Mouse (Mus musculus): Measurements from ENCODE around the gene Kcnd3. TPM values are rescaled to one million over a fixed set of nuclear protein-coding genes. Genes with fewer than 3 reads are reported as not detected.

Kcnd3 gene
- polyA plus RNA-seq, 1 experiment: 42.2 TPM

DNA sequence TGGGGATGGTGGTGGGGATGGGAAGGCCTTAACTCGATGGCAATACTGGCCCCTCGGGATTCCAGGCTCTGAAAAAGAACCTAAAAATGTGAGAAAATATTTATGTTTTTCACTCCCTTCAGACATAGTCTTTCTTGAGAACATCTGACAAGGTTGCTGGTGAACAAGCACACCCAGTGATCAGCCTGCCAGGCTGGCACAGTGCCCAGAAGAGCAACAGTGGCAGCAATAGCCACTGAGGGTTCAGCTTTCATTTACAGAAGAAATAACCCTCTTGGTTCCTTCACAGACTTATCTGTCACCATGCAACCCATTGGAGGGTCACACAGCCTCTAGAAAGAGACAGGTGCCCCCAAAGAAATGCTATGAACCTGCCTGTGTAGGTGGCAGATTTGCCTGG, 39.9 kb upstream of the Kcnd3 start:
- H3K4me3 ChIP-seq (ENCODE audit: insufficient read depth, low read depth, low read length): no peak overlapping the region
- 43% methylated on average over 2 of the region's 2 CpGs for WGBS
- no peak overlapping the region for H3K27ac ChIP-seq (ENCODE audit: insufficient read depth, low read depth, low read length)
- TF ChIP-seq POLR2A (IDR thresholded peaks at IDR 0.05; ENCODE audit: insufficient read depth, low read depth, low read length) (no peak), CTCF (IDR thresholded peaks at IDR 0.05; ENCODE audit: insufficient read depth, low read depth, low read length) (no peak)
- peaks cover 13% of the 10 kb centered on the region for H3K4me1 ChIP-seq (ENCODE audit: control insufficient read depth, insufficient read depth, low read length)

DNA sequence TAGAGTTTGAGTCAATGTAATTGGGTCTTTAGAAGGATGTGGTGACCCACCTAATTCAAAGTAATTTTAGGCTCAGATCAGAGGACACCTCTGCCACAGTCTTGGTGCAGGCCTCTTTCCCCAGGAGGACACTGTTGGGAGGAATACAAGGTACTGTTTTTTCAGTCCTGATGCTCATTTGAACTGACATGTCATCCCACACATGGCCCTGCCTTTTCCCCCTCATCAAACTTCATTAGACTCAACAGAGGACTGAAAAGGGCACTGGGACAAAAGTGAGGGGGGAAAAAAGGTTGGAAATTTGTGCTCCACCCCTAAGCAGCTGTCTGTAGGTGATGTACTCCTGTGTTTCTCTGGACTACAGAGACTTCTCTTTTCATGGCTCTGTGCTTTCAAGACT, 39.4 kb upstream of the Kcnd3 start:
- TF ChIP-seq CTCF (IDR thresholded peaks at IDR 0.05; ENCODE audit: insufficient read depth, low read depth, low read length) (no peak), POLR2A (IDR thresholded peaks at IDR 0.05; ENCODE audit: insufficient read depth, low read depth, low read length) (no peak)
- H3K4me3 ChIP-seq (ENCODE audit: insufficient read depth, low read depth, low read length): no peak overlapping the region
- H3K4me1 ChIP-seq (ENCODE audit: control insufficient read depth, insufficient read depth, low read length): peaks cover 9% of the 10 kb centered on the region
- no peak overlapping the region for H3K27ac ChIP-seq (ENCODE audit: insufficient read depth, low read depth, low read length)

DNA sequence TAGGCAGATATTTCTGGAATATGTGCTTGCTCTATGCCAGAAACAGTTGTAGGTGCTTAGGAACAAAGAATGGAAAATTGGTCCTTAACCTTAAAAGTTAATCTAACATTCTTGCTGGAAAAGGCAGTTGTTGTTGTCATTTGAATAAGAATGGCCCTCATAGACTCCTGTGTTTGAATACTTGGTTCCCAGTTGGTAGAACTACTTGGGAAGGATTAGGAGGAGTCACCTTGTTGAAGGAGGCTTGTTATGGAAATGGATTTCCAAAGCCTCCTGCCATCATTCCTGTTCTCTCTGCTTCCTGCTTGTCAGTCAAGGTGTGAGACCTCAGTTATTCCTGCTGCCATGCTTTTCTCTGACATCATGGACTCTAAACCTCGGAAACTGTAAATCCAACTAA, 33.7 kb upstream of the Kcnd3 start:
- 97% methylated on average over 1 of the region's 1 CpGs for WGBS
- H3K27ac ChIP-seq (ENCODE audit: insufficient read depth, low read depth, low read length): no peak overlapping the region
- TF ChIP-seq POLR2A (IDR thresholded peaks at IDR 0.05; ENCODE audit: insufficient read depth, low read depth, low read length) (no peak), CTCF (IDR thresholded peaks at IDR 0.05; ENCODE audit: insufficient read depth, low read depth, low read length) (no peak)

DNA sequence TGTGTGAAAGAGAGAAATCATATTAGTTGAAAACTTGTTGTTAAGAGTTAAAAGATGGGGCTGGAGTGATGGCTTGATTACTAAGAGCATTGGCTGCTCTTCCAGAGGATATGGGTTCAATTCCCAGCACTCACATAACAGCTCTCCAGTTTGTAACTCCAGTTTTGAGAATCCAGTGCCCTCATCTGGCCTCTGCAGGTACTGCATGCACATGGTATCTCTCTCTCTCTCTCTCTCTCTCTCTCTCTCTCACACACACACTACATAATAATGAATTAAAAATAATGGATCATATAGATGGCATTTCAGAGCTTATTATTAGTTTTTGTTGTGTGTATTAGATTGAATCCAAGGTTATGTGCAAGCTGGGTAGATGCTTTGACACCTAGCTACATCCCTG, 29.7 kb upstream of the Kcnd3 start:
- H3K27ac ChIP-seq (ENCODE audit: insufficient read depth, low read depth, low read length): no peak overlapping the region
- TF ChIP-seq CTCF (IDR thresholded peaks at IDR 0.05; ENCODE audit: insufficient read depth, low read depth, low read length): no peak
- no peak for TF ChIP-seq POLR2A (IDR thresholded peaks at IDR 0.05; ENCODE audit: insufficient read depth, low read depth, low read length)

More for the DNA sequence above, 33.7 kb upstream of the Kcnd3 start:
- no peak overlapping the region for H3K4me3 ChIP-seq (ENCODE audit: insufficient read depth, low read depth, low read length)
- H3K4me1 ChIP-seq (ENCODE audit: control insufficient read depth, insufficient read depth, low read length): 0 out of 2 replicates have a peak, but pooled peaks cover 2% of the 10 kb centered on the region

DNA sequence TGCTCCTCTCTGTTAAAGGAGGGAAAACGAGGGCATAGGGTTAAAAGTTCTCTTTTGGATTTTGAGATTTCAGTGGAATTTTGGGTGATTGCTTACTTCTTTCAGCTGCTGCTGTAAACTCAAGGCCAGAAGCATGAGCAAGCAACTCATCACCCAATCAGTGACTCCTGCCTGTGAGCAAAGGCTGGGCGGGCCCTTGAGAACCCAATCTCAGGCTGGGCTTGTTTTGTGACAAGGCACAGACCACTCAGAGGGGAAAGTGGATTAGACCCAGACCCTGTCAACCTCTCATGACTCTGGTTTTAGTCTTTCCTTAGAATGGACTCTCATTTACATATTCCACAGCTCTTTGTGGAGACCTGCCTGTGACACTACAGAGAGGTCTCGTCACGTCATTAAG, 28.7 kb upstream of the Kcnd3 start:
- Histone ChIP-seq H3K27ac (ENCODE audit: insufficient read depth, low read depth, low read length) (no peak overlapping the region), H3K4me3 (ENCODE audit: insufficient read depth, low read depth, low read length) (no peak overlapping the region), H3K4me1 (ENCODE audit: control insufficient read depth, insufficient read depth, low read length) (0 out of 2 replicates have a peak, but pooled peaks cover 2% of the 10 kb centered on the region)
- WGBS: 91% methylated on average over 4 of the region's 4 CpGs
- no peak for TF ChIP-seq CTCF (IDR thresholded peaks at IDR 0.05; ENCODE audit: insufficient read depth, low read depth, low read length)
- TF ChIP-seq POLR2A (IDR thresholded peaks at IDR 0.05; ENCODE audit: insufficient read depth, low read depth, low read length): no peak

More for the DNA sequence above, 29.7 kb upstream of the Kcnd3 start:
- H3K4me1 ChIP-seq (ENCODE audit: control insufficient read depth, insufficient read depth, low read length): 0 out of 2 replicates have a peak, but pooled peaks cover 2% of the 10 kb centered on the region
- H3K4me3 ChIP-seq (ENCODE audit: insufficient read depth, low read depth, low read length): no peak overlapping the region

DNA sequence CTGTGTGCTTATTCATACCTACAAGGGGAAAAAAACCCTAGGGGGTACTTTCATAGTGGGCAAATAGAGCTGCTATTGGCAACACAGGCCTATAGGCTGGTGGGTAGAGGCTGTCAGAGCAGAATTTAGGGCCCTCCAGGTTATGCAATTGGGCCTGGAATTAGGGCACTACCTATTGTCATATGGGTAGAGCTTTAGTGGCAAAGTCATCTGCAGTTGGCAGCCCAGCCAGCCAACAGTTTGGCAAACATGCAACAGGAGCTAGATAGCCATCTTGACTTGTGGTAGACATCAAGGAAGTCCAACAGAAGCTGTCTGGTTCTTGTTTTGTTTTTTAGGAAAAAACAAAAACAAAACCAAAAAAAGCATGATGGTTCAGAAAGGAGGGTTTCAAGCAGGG, 23.5 kb upstream of the Kcnd3 start:
- Histone ChIP-seq H3K4me1 (ENCODE audit: control insufficient read depth, insufficient read depth, low read length) (no peaks in the 10 kb centered on the region), H3K4me3 (ENCODE audit: insufficient read depth, low read depth, low read length) (no peak overlapping the region), H3K27ac (ENCODE audit: insufficient read depth, low read depth, low read length) (no peak overlapping the region)
- TF ChIP-seq POLR2A (IDR thresholded peaks at IDR 0.05; ENCODE audit: insufficient read depth, low read depth, low read length) (no peak), CTCF (IDR thresholded peaks at IDR 0.05; ENCODE audit: insufficient read depth, low read depth, low read length) (no peak)

DNA sequence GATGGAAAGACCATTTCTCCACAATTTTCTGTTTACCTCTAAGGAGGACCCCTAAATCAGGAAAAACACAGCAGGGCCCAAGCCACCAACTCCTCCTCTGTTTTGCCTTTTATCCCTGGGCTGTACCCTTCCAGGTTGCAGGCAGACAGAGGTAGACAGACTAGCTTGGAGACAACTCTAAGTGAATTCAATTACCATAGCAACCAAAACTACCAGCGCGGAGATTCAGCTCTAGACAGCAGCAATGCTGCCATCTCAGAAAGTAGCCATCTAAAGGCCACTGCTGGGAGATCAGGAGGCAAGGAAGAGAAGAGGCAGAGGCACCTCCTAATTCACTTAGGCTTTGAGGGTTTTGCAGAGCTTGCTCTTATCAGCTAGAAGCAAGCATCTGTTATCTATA, 15.7 kb upstream of the Kcnd3 start:
- Histone ChIP-seq H3K4me3 (ENCODE audit: insufficient read depth, low read depth, low read length) (no peak overlapping the region), H3K27ac (ENCODE audit: insufficient read depth, low read depth, low read length) (no peak overlapping the region), H3K4me1 (ENCODE audit: control insufficient read depth, insufficient read depth, low read length) (peaks cover 4% of the 10 kb centered on the region; the same call in 1 of the 2 replicates)
- 18% methylated on average over 2 of the region's 2 CpGs for WGBS
- TF ChIP-seq POLR2A (IDR thresholded peaks at IDR 0.05; ENCODE audit: insufficient read depth, low read depth, low read length) (no peak), CTCF (IDR thresholded peaks at IDR 0.05; ENCODE audit: insufficient read depth, low read depth, low read length) (no peak)

DNA sequence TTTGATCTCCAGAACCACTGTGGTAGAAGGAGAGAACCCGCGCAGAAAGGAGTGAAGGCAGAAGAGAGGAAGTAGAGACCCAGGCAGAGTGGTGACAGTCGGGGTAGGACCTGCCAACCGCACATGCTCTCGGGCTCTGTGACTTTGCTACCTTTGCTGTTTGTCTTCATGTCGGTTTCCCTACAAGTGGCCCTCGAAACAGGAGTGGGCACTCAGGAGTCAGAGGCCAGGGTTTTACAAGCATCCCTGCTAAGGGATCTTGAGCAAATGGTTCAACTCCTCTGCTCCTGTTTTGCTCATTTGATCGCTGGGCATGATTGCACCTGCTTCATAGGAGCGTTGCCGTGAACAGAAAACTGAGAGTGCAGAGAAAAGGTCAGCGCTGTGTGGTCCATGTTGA, 15.2 kb upstream of the Kcnd3 start:
- peaks cover 4% of the 10 kb centered on the region; the same call in 1 of the 2 replicates for H3K4me1 ChIP-seq (ENCODE audit: control insufficient read depth, insufficient read depth, low read length)
- no peak for TF ChIP-seq POLR2A (IDR thresholded peaks at IDR 0.05; ENCODE audit: insufficient read depth, low read depth, low read length)
- TF ChIP-seq CTCF (IDR thresholded peaks at IDR 0.05; ENCODE audit: insufficient read depth, low read depth, low read length): no peak
- no peak overlapping the region for H3K27ac ChIP-seq (ENCODE audit: insufficient read depth, low read depth, low read length)
- WGBS: 91% methylated on average over 11 of the region's 11 CpGs
- no peak overlapping the region for H3K4me3 ChIP-seq (ENCODE audit: insufficient read depth, low read depth, low read length)

DNA sequence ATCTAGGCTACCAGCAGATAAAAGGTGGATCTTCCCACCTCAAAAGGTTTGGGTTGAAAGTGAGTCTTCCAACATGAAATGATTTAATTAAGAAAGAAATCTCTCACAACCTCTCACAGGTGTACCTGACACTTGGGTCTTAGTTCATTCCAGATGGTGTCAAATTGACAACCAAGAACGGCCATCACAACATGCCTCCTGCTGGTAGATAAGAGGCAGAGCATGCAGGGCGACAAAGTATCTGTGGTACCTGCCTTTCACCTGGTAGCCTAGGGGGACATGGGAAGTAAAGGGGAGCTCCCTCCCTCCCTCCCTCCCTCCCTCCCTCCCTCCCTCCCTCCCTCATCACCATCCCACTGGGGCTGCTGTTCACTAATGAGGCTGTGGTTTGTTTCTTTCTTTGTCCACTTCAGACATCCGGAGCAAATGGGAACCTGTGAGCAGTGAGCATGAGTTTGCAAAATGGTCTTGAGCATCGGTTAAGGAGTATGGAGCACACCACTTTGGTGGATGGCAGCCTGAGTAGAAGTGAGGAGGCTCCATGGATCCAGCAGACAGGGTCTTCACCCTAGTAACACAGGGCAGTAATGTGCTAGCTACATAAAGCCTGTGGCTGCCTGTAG, 11.1 kb upstream of the Kcnd3 start:
- peaks cover 4% of the 10 kb centered on the region; the same call in 1 of the 2 replicates for H3K4me1 ChIP-seq (ENCODE audit: control insufficient read depth, insufficient read depth, low read length)
- H3K27ac ChIP-seq (ENCODE audit: insufficient read depth, low read depth, low read length): no peak overlapping the region
- H3K4me3 ChIP-seq (ENCODE audit: insufficient read depth, low read depth, low read length): no peak overlapping the region
- 72% methylated on average over 4 of the region's 4 CpGs for WGBS
- TF ChIP-seq CTCF (IDR thresholded peaks at IDR 0.05; ENCODE audit: insufficient read depth, low read depth, low read length): no peak
- no peak for TF ChIP-seq POLR2A (IDR thresholded peaks at IDR 0.05; ENCODE audit: insufficient read depth, low read depth, low read length)

Data from olfactory bulb, adult 2 months (tissue).